Mouse (Mus musculus) layer of hippocampus, adult 2 months (tissue): ENCODE results near the gene Prpf3. TPM values are rescaled to one million over a fixed set of nuclear protein-coding genes. Genes with fewer than 3 reads are reported as not detected.
"Not testable (repeated sequence)": the region's sequence is repeated elsewhere in the genome, so short reads cannot be mapped to it uniquely, and the experiment has no call there.

ENCODE experiments used
- DNase-seq, 2 experiments: peaks; one replicate each; pipeline ENCODE4 v3.0.0; 2022; ENCODE audit warnings: low spot score in 2 of 2
- H3K27ac ChIP-seq: fragments of 200-600 bp; 2 replicates; pipeline ENCODE4 v1.8.1; 2022
- H3K4me3 ChIP-seq: fragments of 200-600 bp; 2 replicates; pipeline ENCODE4 v1.8.1; 2022; ENCODE audit warnings: mild to moderate bottlenecking
- CTCF ChIP-seq: fragments of 200-600 bp; conservative IDR thresholded peaks from 2 replicates; pipeline ENCODE4 v1.8.1; 2022; ENCODE audit warnings: antibody characterized with exemption, mild to moderate bottlenecking, moderate library complexity
- total RNA-seq, 2 experiments: library from RNA; stranded (reverse); gene quantifications; 2 replicates each; pipeline ENCODE4 v1.2.3; 2021

The Prpf3 gene
- total RNA-seq, 2 experiments from 2014 or later = 33.0 to 38.1 TPM

DNA sequence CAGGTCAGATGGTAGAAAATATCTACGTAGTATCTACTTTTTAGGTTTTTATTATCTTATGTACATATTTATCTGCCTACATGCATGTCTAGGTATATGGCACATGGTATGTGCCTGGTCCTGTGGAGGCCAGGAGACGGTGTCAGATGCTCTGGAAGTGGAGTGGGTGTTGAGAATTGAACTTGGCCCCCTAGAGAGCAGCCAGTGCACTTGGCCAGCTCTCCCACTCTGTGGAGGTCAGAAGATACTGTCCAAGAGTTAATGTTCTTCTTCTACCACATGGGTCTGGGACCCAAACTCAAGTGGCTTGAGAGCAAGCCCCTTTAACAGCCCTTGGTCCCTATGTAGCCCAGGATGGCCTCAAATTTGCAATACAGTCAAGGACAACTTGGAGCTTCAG, 11.7 kb upstream of the Prpf3 start:
- H3K4me3 ChIP-seq = no peak overlapping the region
- TF ChIP-seq CTCF = no peak
- H3K27ac ChIP-seq = no peak overlapping the region
- no peak for DNase-seq

DNA sequence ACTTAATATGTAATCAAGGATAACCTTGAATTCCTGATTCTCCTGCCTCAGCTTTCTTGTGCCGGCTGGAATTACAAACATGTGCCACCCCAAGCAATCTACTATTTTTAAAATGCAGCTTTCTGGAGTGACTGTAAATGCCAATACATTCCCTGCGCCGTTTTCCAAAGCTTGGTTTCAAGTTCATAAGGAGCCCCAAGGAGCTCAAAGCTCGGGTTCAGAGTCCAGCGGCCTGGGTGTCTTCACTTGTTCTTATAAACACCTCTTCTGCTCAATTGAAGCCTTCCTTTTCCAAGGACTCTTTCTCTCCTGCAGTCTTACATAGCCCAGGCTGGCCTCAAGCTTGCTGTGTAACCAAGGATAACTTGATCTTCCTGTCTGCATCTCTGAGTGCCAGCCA, 10.4 kb upstream of the Prpf3 start:
- H3K4me3 ChIP-seq = no peak overlapping the region

DNA sequence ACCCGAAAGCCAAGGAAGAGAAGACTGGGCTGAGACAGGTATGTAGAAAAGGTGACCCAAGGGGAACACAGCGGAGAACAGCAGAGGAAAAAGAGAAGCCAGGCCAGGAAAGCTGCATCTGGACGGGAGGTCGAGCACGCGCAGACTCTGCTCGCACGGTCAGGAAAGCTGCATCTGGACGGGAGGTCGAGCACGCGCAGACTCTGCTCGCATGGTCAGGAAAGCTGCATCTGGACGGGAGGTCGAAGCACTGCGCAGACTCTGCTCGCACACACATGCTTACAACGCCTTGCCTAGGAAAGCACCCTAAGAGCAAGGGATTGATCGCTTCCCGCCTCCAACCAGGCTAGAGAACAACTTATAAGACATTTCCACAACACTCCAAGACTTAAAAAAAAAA, 9.9 kb upstream of the Prpf3 start:
- Histone ChIP-seq H3K4me3 (no peak overlapping the region), H3K27ac (peak overlapping the region; percentile 95)
- DNase-seq = no peak
- no peak for TF ChIP-seq CTCF

More for the DNA sequence above, 10.4 kb upstream of the Prpf3 start:
- no peak for TF ChIP-seq CTCF
- no peak for DNase-seq
- H3K27ac ChIP-seq = peak overlapping the region; percentile 95; the same call in 1 of the 2 replicates

DNA sequence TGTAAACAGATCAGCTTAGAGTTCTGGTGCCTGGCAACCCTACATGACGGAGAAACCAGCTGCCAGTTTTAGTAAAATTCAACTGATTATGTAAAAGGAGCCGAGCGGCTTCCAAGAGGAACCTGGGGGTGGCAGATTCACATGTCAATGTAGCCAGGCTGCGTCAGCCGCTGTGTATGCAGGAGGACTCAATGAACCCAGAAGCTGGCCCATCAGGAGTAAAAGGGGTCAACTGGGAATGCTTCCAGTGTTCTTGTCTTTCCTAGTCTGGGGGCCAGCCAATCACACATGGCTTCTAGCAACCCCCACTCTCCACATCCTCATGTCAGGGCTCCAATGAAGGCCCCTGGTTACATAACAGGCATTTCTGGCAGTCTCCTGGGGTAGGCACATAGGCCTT, 9.4 kb upstream of the Prpf3 start:
- peak overlapping the region; percentile 95 for H3K27ac ChIP-seq
- peak overlapping the region; percentile 8; the same call in 1 of the 2 replicates for H3K4me3 ChIP-seq
- peak; percentile 77 to 86 for DNase-seq
- no peak for TF ChIP-seq CTCF

DNA sequence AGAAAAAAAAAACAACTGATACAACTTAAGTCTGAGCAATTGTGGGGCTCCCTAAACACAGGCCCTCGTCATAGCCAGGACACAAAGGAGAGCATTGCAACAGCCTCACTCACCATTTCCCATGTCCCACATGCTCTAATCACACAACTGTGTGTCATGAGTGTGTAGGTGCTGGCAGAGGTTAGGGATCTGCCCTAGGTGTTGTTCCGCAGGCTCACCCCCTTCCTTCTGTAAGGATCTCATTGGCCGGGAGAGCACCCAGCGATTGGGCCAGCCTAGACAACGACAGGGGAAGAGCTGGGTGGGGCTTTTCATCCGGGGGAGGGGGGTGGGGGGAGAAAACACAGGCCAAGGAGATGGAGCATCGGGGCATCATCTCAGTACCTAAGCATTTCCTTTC, 7.9 kb upstream of the Prpf3 start:
- TF ChIP-seq CTCF = no peak
- no peak for DNase-seq
- Histone ChIP-seq H3K4me3 (no peak overlapping the region), H3K27ac (no peak overlapping the region)

DNA sequence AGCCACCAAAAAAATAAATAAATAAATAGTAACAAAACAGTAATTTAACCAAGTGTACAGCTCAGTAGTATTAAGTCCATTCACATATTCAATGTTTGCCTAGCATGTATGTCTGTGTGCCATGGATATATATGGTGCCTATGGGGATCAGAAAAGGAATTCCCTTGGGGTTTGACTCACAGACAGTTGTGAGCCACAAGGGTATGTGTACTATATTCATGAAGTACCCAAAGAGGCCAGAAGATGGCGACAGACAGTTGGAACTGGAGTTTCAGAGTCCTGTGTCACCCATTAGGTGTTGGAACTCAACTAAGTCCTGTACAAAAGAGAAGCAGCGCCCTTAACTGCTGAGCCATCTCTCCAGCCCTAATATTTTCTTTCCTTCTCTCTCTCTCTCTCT, 6.1 kb upstream of the Prpf3 start:
- DNase-seq = peak; percentile 67 to 79
- Histone ChIP-seq H3K4me3 (no peak overlapping the region), H3K27ac (no peak overlapping the region)
- TF ChIP-seq CTCF = peak; percentile 82

DNA sequence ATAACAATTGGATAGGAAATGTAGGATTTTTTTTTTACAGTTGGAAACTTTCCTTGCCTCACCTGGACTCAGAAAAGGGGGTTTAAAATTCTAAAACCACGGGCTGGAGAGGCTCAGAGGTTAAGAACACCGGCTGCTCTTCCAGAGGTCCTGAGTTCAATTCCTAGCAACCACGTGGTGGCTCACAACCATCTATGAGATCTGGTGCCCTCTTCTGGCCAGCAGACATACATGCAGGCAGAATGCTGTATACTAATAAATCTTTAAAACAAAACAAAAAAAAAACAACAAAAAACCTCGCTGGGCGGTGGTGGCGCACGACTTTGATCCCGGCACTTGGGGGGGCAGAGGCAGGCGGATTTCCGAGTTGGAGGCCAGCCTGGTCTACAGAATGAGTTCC, 5.5 kb upstream of the Prpf3 start:
- no peak for DNase-seq
- Histone ChIP-seq H3K27ac (no peak overlapping the region), H3K4me3 (no peak overlapping the region)
- peak; percentile 50 for TF ChIP-seq CTCF

DNA sequence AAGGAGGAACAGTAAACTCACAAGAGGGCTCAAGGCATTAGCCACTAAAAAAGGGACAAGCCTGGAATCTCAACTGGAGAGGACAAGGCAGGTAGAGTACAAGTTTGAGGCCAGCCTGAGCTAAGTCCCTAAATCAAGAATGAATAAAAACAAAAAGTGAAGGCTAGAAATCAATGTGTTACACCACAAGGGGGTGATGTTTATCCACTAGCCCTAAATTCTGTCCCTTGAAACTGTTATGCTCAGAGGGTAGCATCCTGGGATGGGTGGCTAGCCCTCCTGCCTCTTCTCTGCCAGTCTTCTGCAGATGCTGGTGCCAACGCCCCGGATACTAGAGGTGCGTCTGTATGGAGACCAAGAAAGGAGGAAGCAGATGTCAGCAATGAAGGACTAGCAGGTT, 4.6 kb upstream of the Prpf3 start:
- TF ChIP-seq CTCF = peak; percentile 63
- no peak overlapping the region for H3K27ac ChIP-seq
- no peak overlapping the region for H3K4me3 ChIP-seq
- DNase-seq = no peak

DNA sequence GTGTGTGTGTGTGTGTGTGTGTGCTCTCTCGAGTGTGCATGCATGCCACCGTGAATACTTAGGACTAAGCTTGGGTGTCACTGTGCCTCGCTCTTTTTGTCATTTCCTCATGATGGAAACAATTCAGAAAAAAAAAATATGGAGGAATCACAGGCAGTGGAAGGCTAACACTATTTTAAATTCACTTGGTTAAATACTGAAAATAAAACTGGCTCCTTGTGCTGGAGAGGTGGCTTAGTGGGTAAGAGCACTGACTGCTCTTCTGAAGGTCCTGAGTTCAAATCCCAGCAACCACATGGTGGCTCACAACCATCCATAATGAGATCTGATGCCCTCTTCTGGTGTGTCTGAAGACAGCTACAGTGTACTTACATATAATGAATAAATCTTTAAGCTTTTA, 2.6 kb upstream of the Prpf3 start:
- 0 out of 2 replicates have a peak, but pooled peaks have one; percentile 4 for TF ChIP-seq CTCF
- DNase-seq, H3K27ac ChIP-seq, H3K4me3 ChIP-seq: not testable (repeated sequence)

DNA sequence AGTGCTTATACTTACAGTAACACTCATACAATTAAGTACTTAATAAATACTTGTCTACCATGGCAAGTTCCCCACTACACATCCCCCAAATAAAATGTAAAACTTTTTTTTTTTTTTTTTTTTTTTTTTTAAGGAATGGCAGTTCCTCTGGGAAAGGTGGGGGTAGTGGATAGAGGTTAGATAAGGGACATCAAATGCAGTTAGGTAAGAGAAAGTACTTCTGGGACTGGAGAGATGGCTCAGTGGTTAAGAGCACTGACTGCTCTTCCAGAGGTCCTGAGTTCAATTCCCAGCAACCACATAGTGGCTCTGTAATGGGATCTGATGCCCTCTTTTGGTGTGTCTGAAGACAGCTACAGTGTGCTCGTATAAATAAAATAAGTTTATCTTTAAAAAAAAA, 1.4 kb upstream of the Prpf3 start:
- not testable (repeated sequence) for DNase-seq

DNA sequence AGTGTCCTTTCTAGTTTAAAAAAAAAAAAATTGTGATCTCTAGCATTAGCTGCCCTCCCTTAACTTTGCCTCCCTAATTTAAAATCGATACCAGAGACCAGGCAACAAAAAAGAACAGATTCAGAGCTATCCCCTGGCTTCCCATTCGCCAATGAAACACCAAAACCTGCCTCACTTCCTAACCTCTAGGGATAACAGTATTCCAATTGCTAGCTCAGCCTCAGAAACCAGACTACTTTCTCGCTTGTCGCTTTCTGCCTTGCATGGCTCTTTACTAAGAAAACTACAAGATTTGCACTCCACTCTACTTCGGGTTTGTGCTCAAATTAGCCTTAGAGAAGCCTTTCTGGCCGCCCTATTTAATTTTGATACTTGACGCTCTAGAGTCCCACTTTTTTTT, 430 bp upstream of the Prpf3 start:
- no peak for DNase-seq
- Histone ChIP-seq H3K4me3 (peak overlapping the region; percentile 76), H3K27ac (peak overlapping the region; percentile 81)
- TF ChIP-seq CTCF = no peak

More for the DNA sequence above, 1.4 kb upstream of the Prpf3 start:
- H3K27ac ChIP-seq, H3K4me3 ChIP-seq: not testable (repeated sequence)

DNA sequence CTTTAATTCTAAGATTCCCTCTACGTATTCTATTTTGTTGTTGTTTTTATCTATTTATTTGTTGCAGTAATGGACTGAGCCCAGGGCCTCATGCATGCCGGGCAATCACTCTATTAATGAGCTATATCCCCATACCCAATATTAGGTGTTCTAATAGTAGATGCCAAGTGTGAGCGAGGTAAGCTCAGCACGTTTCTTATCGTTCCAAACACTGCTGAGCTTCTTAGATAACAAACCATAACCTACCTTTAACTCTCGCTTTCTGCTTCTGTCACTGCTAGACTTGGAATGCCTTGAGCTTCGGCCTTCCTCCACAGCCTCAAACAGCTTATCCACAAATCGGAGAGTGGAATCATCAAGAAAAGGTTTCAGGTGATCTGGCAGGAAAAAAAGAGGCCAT, 4.4 kb downstream of the Prpf3 start:
- TF ChIP-seq CTCF = no peak
- Histone ChIP-seq H3K27ac (no peak overlapping the region), H3K4me3 (no peak overlapping the region)
- DNase-seq = no peak

DNA sequence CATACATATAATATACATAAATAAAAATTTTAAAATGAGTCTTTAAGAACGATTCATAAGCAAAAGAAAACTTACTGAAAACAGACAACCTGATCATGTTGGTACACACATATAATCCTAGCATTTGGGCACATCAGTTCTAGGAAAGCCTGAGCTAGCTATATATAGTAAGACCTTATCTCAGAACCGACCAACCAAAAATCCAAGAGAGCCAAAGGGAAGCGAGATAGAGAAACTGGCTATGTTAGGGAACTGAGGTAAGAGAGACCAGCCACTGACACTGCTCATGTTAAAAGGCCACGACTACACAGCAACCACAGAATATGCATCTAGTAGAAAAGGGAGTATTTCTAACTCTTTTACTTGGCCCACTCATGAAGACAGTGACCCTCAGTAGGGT, 5.1 kb downstream of the Prpf3 start:
- H3K27ac ChIP-seq = no peak overlapping the region
- no peak overlapping the region for H3K4me3 ChIP-seq
- DNase-seq = no peak
- no peak for TF ChIP-seq CTCF

DNA sequence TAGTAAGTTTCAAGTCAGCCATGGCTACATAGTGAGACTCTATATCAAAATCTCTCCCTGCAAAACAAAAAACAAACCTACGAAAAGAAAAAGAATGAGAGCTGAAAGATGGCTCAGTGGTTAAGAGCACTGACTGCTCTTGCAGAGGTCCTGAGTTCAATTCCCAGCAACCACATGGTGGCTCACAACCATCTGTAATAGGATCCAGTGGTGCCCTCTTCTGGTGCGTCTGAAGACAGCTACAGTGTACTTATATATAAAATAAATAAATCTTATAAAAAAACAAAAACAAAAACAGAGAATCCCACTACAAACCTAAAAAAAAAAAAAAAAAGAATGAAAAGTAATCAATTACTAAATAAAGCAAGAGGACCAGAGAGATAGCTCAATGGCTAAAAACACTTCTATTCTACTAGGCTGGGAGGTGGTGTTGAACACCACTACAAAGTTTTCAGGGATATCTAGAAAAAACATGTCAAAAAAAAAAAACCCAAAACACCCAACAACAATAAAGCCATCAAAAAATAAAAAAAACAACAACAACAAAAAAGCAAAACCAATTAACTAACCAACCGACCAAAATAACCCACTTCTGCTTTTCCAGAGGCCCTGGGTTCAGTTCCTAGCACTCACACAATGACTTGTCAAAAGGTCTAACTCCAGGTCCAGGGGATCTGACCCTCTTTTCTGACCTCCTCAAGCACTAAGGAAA, 13.0 kb downstream of the Prpf3 start:
- no peak for DNase-seq
- H3K4me3 ChIP-seq = no peak overlapping the region
- peak; percentile 57 for TF ChIP-seq CTCF
- no peak overlapping the region for H3K27ac ChIP-seq
